Mouse (Mus musculus): ENCODE measurements around the gene Coro6. TPM values are rescaled to one million over a fixed set of nuclear protein-coding genes. Genes with fewer than 3 reads are reported as not detected.

The Coro6 gene
- polyA plus RNA-seq (2015; fragmentation: Nextera tagmentation; extraction: Ambion mirVana): 36.1 and 39.0 TPM in 2 replicates

GRCm38 (mm10) chr11:77462283-77463100, at the start of gene Coro6:
Gene Coro6 (plus strand): TSS chr11:77462411.

GRCm38 (mm10) chr11:77489591-77490235, 27.5 kb downstream of the Coro6 start, which contains the start of gene Ankrd13b:
Gene Ankrd13b (minus strand): TSS chr11:77489678.

GRCm38 (mm10) chr11:77493512-77494343, 31.5 kb downstream of the Coro6 start, which contains the start of gene Git1:
Gene Git1 (plus strand): TSS chr11:77493562.

DNA sequence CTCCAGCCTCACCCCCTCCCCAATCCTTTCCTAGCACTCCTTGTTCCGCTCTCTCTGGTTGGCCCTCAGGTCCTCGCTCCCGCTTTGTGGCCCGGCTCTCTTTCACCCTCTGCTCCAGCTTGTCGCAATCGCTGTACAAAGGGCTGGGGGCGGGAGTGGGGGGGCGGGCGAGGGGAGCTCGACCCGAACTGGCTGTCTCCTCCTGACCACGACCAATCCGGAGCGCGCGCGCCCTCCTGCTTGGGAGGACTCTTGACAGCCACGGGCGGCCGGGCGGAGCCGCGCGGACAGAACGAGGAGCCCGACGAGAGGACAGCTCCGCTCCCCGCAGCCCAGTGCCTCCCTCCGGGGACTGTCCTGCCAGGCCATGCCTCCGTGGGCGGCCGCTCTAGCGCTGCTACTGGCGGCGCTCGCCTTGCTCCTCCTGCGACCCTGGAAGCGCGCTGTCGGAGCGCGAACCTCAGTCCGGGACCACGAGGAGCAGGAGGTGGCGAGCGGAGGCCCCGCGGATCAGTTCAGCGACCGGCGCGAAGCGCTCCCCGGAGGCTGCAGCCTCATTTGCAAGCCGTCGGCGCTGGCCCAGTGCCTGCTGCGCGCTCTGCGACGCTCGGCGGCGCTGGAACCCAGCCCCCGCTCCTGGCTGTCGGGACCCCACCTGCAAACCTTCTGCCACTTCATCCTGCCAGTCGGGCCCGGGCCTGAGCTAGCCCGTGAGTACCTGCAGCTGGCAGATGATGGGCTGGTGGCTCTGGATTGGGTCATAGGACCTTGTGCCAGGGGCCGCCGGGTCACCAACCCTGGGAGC, 52.8 kb downstream of the Coro6 start, which contains the start of gene Abhd15:
Gene Abhd15, plus strand, starts transcription at position 290 of the 805 bp plus-strand sequence.

DNA sequence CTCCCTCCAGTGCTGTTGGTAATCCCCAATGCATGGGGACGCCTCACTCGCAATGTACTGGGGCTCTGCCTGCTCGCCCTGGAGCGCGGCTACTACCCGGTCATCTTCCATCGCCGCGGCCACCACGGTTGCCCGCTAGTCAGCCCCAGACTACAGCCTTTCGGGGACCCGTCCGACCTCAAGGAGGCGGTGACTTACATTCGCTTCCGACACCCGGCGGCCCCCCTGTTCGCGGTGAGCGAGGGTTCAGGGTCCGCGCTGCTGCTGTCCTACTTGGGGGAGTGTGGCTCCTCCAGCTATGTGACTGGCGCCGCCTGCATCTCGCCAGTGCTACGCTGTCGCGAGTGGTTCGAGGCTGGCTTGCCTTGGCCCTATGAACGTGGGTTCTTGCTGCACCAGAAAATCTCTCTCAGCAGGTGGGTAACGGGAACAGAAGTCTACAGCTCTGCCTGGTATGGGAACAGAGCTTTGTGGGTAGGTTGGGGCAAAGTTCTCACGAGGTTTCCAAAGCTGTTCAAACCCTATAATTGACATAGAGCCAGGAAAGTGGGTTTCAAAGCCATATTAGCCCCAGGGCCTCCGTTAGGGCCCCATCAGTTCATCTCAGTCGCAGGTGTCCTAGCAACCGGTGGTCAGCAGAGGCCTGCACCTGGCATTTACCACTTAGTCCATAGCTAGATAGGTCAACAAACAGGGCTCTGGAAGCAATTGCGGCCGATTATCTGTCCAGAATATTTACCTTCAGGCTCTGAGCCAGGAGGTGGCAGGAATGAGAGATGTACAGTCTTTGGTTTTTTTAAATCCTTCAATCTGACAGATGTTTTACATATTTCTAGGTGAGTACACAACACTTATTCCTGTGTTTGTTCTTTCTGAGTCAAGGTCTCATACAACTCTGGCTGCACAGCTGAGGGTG, 53.7 kb downstream of the Coro6 start, which contains the start of gene Trp53i13:
Gene Trp53i13, minus strand, starts transcription at position 344 of the 916 bp plus-strand sequence.

DNA sequence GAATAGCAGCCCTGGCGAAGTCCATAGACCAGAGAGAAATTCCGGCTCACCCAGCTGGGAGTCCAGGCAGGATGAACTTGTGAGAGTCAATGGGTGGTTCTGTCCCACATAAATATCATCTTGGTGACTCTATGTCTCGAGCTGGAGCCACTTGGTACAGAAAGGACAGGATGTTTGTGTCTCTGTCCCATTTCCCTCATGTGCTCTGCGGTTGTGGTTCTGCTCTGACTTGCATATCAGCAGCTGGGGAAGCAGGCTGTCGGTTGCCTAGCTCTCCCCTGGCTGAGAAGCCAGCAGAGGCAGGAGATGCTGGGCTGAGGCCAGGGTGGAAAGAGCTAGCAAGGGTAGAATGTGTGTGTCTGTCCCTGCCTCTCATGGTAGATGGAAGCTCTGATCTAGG, 56.8 kb downstream of the Coro6 start, which contains the start of gene Gm10392:
Gene Gm10392, minus strand, starts transcription at position 156 of the 400 bp plus-strand sequence.

Other genes starting within 250 kb of the Coro6 start
- 5.4 and 6.7 TPM in 2 replicates for gene Ssh2, start 246.1 kb upstream of the Coro6 start, polyA plus RNA-seq (2015; fragmentation: Nextera tagmentation; extraction: Ambion mirVana)
- 2.1 and 2.9 TPM in 2 replicates for gene Ankrd13b, start 27.3 kb downstream of the Coro6 start, polyA plus RNA-seq (2015; fragmentation: Nextera tagmentation; extraction: Ambion mirVana)
- gene Git1, start 31.2 kb downstream of the Coro6 start, polyA plus RNA-seq (2015; fragmentation: Nextera tagmentation; extraction: Ambion mirVana): 5.1 and 6.5 TPM in 2 replicates
- gene Abhd15, start 52.7 kb downstream of the Coro6 start, polyA plus RNA-seq (2015; fragmentation: Nextera tagmentation; extraction: Ambion mirVana): 2.4 and 11.6 TPM in 2 replicates
- gene Trp53i13, start 53.6 kb downstream of the Coro6 start, polyA plus RNA-seq (2015; fragmentation: Nextera tagmentation; extraction: Ambion mirVana): 17.4 and 24.1 TPM in 2 replicates
- gene Gm10392, start 56.8 kb downstream of the Coro6 start, polyA plus RNA-seq (2015; fragmentation: Nextera tagmentation; extraction: Ambion mirVana): 0.18 TPM in 1 of 2 replicates, not detected in the other
- gene Taok1, start 145.4 kb downstream of the Coro6 start, polyA plus RNA-seq (2015; fragmentation: Nextera tagmentation; extraction: Ambion mirVana): 12.0 and 14.0 TPM in 2 replicates
- 3.0 and 3.3 TPM in 2 replicates for gene Nufip2, start 223.7 kb downstream of the Coro6 start, polyA plus RNA-seq (2015; fragmentation: Nextera tagmentation; extraction: Ambion mirVana)